Mouse (Mus musculus) limb, embryonic 11.5 days (tissue): ENCODE results near the gene Cfap73. TPM values are rescaled to one million over a fixed set of nuclear protein-coding genes. Genes with fewer than 3 reads are reported as not detected.

Source experiments
- ATAC-seq: fragments of 200-750 bp; cut with Nextera tagmentation; 2 replicates; pipeline ENCODE4 v1.8.0; 2017; ENCODE audit warnings: low read depth; ENCODE audit not compliant: insufficient number of reproducible peaks, low FRiP score, low TSS enrichment
- DNase-seq: peaks from one replicate; pipeline ENCODE4 v3.0.0-alpha.2; 2015; ENCODE audit warnings: low spot score
- H3K27ac ChIP-seq: fragments of 300-500 bp; sonication (generic); replicated peaks from 2 replicates; pipeline ENCODE4 v1.5.1; 2014; ENCODE audit warnings: low read depth, mild to moderate bottlenecking, low read length
- H3K27me3 ChIP-seq: fragments of 300-500 bp; sonication (generic); 2 replicates; pipeline ENCODE4 v1.6.1; 2014; ENCODE audit warnings: mild to moderate bottlenecking, low read length, mixed read lengths; ENCODE audit not compliant: control insufficient read depth, insufficient read depth
- H3K36me3 ChIP-seq: fragments of 300-500 bp; sonication (generic); 2 replicates; pipeline ENCODE4 v1.6.1; 2014; ENCODE audit warnings: mild to moderate bottlenecking, low read length, moderate library complexity, mixed read lengths; ENCODE audit not compliant: control insufficient read depth, insufficient read depth
- H3K4me1 ChIP-seq: fragments of 300-500 bp; sonication (generic); 2 replicates; pipeline ENCODE4 v1.6.1; 2014; ENCODE audit warnings: low read length, mixed read lengths; ENCODE audit not compliant: control insufficient read depth, insufficient read depth
- H3K4me2 ChIP-seq: fragments of 300-500 bp; sonication (generic); 2 replicates; pipeline ENCODE4 v1.6.1; 2014; ENCODE audit warnings: low read depth, mild to moderate bottlenecking, moderate library complexity; ENCODE audit not compliant: severe bottlenecking
- H3K4me3 ChIP-seq: fragments of 300-500 bp; sonication (generic); 2 replicates; pipeline ENCODE4 v1.5.1; 2014; ENCODE audit warnings: low read depth, low read length
- H3K9ac ChIP-seq: fragments of 300-500 bp; sonication (generic); 2 replicates; pipeline ENCODE4 v1.6.1; 2014; ENCODE audit warnings: mild to moderate bottlenecking, low read length
- H3K9me3 ChIP-seq: fragments of 300-500 bp; sonication (generic); 2 replicates; pipeline ENCODE4 v1.6.1; 2016; ENCODE audit warnings: low read length; ENCODE audit not compliant: control insufficient read depth
- WGBS: fragments of 180-500 bp; shearing (Covaris S2); extraction: QIAGEN DNeasy Blood & Tissue Kit; methylation state at CpG from one replicate; pipeline ENCODE4 v1.1.7; 2014; 5-methylcytosine and 5-hydroxymethylcytosine counted together
- polyA plus RNA-seq: library from polyadenylated mRNA; unstranded; fragments of >200 nt; fragmentation: Nextera tagmentation; extraction: Ambion mirVana; gene quantifications from 2 replicates; pipeline ENCODE4 v1.2.1, GENCODE M21; 2014

Cfap73 gene
- polyA plus RNA-seq, 1 experiment from 2014 or later: not detected

GRCm38 (mm10) chr5:120605688-120606087 lies 28.3 kb downstream of the Cfap73 start:
- Histone ChIP-seq H3K9me3 (no peaks in the 10 kb centered on the region), H3K4me3 (peak overlapping the region; percentile 12), H3K9ac (no peak overlapping the region), H3K27me3 (no peaks in the 10 kb centered on the region), H3K27ac (no peak overlapping the region), H3K4me1 (no peaks in the 10 kb centered on the region), H3K36me3 (no peaks in the 10 kb centered on the region), H3K4me2 (peak overlapping the region; percentile 50)
- ATAC-seq (peak; percentile 52; the same call in 1 of the 2 replicates), DNase-seq (peak; percentile 95)
- WGBS: 2% methylated on average over 8 of the region's 8 CpGs

- DNase-seq: peak; percentile 38
Observed at GRCm38 (mm10) chr5:120605241-120605661, 28.8 kb downstream of the Cfap73 start.

GRCm38 (mm10) chr5:120604839-120605238 lies 29.2 kb downstream of the Cfap73 start:
- Histone ChIP-seq H3K36me3 (no peaks in the 10 kb centered on the region), H3K4me1 (no peaks in the 10 kb centered on the region), H3K4me3 (peak overlapping the region; percentile 12), H3K9ac (no peak overlapping the region), H3K27ac (no peak overlapping the region), H3K27me3 (no peaks in the 10 kb centered on the region), H3K4me2 (peak overlapping the region; percentile 50), H3K9me3 (no peaks in the 10 kb centered on the region)
- DNase-seq (peak; percentile 93), ATAC-seq (no peak)
- whole genome bisulfite sequencing: 6% methylated on average over 6 of the region's 6 CpGs

More at GRCm38 (mm10) chr5:120605241-120605661, 28.8 kb downstream of the Cfap73 start:
- Histone ChIP-seq H3K4me3 (peak overlapping the region; percentile 12), H3K9me3 (no peaks in the 10 kb centered on the region), H3K27me3 (no peaks in the 10 kb centered on the region), H3K4me1 (no peaks in the 10 kb centered on the region), H3K36me3 (no peaks in the 10 kb centered on the region), H3K9ac (no peak overlapping the region), H3K27ac (no peak overlapping the region), H3K4me2 (peak overlapping the region; percentile 50)
- no peak for ATAC-seq
- 3% methylated on average over 10 of the region's 10 CpGs for WGBS

- Histone ChIP-seq H3K36me3 (no peaks in the 10 kb centered on the region), H3K9me3 (no peaks in the 10 kb centered on the region), H3K4me2 (no peak overlapping the region), H3K27me3 (no peaks in the 10 kb centered on the region), H3K27ac (no peak overlapping the region), H3K4me3 (no peak overlapping the region), H3K9ac (no peak overlapping the region), H3K4me1 (no peaks in the 10 kb centered on the region)
- 65% methylated on average over 7 of the region's 7 CpGs for WGBS
- no peak for ATAC-seq
- DNase-seq: no peak
Observed at GRCm38 (mm10) chr5:120603515-120603914, 30.5 kb downstream of the Cfap73 start.

GRCm38 (mm10) chr5:120602210-120602609 lies 31.8 kb downstream of the Cfap73 start:
- ATAC-seq (no peak), DNase-seq (no peak)
- Histone ChIP-seq H3K27me3 (no peaks in the 10 kb centered on the region), H3K27ac (no peak overlapping the region), H3K9ac (no peak overlapping the region), H3K4me1 (no peaks in the 10 kb centered on the region), H3K4me3 (no peak overlapping the region), H3K36me3 (no peaks in the 10 kb centered on the region), H3K9me3 (no peaks in the 10 kb centered on the region), H3K4me2 (no peak overlapping the region)
- WGBS: 89% methylated on average over 12 of the region's 12 CpGs

GRCm38 (mm10) chr5:120600946-120601668 lies 32.9 kb downstream of the Cfap73 start:
- ATAC-seq: no peak
- Histone ChIP-seq H3K9me3 (no peaks in the 10 kb centered on the region), H3K27me3 (no peaks in the 10 kb centered on the region), H3K27ac (no peak overlapping the region), H3K4me2 (no peak overlapping the region), H3K36me3 (no peaks in the 10 kb centered on the region), H3K4me3 (no peak overlapping the region), H3K9ac (no peak overlapping the region), H3K4me1 (no peaks in the 10 kb centered on the region)
- peak; percentile 57 for DNase-seq
- whole genome bisulfite sequencing: 60% methylated on average over 11 of the region's 11 CpGs

- no peak overlapping the region for H3K4me3 ChIP-seq
- no peaks in the 10 kb centered on the region for H3K4me1 ChIP-seq
- no peak overlapping the region for H3K27ac ChIP-seq
- DNase-seq (no peak), ATAC-seq (no peak)
- 89% methylated on average over 6 of the region's 6 CpGs for WGBS
- H3K9me3 ChIP-seq: no peaks in the 10 kb centered on the region
- no peak overlapping the region for H3K4me2 ChIP-seq
- no peaks in the 10 kb centered on the region for H3K27me3 ChIP-seq
- H3K9ac ChIP-seq: no peak overlapping the region
- H3K36me3 ChIP-seq: no peaks in the 10 kb centered on the region
Observed at GRCm38 (mm10) chr5:120599625-120600024, 34.4 kb downstream of the Cfap73 start.

GRCm38 (mm10) chr5:120594485-120594884 lies 39.5 kb downstream of the Cfap73 start:
- Histone ChIP-seq H3K9me3 (0 out of 2 replicates have a peak, but pooled peaks cover 2% of the 10 kb centered on the region), H3K9ac (no peak overlapping the region), H3K36me3 (no peaks in the 10 kb centered on the region), H3K4me1 (no peaks in the 10 kb centered on the region), H3K4me3 (no peak overlapping the region), H3K4me2 (no peak overlapping the region), H3K27me3 (no peaks in the 10 kb centered on the region), H3K27ac (no peak overlapping the region)
- no peak for DNase-seq
- ATAC-seq: no peak
- WGBS: 83% methylated on average over 6 of the region's 6 CpGs
